Mouse (Mus musculus) layer of hippocampus, adult 18-20 months (tissue): ENCODE data around the gene Lhpp. TPM values are rescaled to one million over a fixed set of nuclear protein-coding genes. Genes with fewer than 3 reads are reported as not detected.

Experiments used
- DNase-seq, 2 experiments: peaks; one replicate each; pipeline ENCODE4 v3.0.0; 2022; ENCODE audit warnings: low spot score in 2 of 2
- total RNA-seq, 2 experiments: library from RNA; stranded (reverse); gene quantifications; 2 replicates each; pipeline ENCODE4 v1.2.3; 2021

Gene Lhpp
- total RNA-seq, 2 experiments from 2014 or later: 20.3 to 26.5 TPM

DNA sequence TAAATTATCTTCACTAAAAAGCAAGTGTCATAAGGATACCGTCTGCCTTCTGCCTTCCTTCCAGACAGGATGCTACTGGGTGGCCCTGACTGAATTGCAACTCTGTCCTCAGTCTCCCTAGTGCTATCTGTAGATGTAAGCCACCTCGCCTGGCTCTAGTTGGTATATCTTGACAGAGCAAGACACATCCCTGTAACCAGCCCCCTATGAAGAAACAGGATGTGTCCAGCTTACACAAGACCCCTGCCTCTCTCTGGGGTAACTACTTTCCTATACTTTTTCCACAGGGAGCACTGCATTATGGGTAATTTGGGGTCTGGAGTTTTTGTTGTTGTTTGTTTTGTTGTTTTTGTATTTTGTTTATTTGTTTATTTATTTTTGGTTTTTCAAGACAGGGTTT, 65.5 kb downstream of the Lhpp start:
- DNase-seq: no peak

DNA sequence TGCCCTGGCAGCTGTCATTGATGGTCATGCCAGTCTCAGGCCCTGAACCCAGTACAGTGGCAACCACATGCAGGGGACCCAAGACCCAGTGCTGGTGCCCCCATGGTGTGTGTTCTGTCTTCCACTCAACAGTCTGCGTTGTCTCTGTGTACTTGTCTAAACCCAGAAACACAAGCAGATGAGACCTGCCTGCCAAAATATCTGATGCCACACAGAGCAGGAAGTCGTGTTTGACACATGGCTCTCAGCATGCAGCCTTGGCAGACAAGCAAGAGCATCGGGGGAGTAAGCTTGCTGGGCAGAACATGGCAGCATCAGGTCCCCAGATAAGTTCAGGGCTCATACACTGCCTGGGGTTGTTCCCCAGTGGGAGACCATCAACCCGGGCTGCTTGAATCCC, 68.7 kb downstream of the Lhpp start:
- DNase-seq: peak; percentile 46 to 82

DNA sequence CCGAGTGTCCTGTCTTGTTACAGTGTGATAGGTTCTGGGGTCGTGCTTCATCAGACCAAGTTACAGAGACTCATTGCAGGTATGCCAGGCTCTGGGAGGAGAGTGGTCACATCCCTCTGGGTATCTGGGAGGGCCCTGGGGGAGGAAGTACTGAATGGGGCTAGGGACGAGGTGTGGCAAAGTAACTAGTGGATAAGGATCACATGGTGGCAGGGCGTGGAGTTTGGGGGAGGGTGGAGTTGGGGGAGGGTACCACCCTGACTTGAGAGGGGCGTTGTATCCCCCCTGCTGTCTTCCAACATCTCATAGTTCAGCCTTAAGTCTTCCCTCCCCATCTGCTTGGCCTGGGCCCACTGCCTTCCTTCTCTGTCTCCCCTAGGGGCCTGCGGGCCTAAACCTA, 69.1 kb downstream of the Lhpp start:
- no peak for DNase-seq

DNA sequence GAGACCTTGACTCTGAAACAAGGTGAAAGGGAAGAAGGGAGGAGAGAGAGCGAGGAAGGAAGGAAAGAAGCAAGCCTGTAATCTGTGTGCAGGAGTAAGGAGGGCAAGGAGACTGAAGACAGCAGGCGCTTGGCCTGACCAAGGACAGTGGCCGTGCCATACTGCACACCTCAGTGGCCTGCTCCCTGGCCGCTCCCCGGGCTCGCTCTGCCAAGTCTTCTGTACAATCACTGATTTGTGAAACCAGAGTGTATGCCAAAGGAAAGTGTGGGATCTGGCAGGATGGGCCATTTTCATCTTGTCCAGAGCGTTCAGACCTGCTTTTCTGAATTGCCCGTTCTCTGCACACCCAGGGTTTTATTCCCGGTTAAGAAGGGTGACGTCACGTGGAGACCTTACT, 70.9 kb downstream of the Lhpp start:
- no peak for DNase-seq

DNA sequence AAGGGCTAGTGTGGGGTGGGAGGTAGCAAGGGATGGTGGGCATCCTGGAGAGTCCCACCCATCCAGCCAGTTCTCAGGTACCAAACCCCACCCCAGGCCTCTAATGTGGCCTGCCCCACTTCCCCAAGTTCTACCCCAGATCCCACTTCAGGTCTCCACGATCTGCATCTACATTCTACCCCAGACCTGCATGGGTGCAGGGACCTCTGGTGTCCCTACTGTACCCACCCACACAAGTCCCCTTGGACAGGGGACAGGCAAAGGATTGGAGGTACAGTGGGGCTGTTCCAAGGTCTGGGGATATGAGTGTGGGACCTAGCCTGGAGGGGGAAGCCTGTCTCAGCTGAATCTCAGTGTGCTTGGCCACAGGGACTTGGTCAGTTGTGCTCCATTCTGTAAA, 71.4 kb downstream of the Lhpp start:
- DNase-seq: no peak

DNA sequence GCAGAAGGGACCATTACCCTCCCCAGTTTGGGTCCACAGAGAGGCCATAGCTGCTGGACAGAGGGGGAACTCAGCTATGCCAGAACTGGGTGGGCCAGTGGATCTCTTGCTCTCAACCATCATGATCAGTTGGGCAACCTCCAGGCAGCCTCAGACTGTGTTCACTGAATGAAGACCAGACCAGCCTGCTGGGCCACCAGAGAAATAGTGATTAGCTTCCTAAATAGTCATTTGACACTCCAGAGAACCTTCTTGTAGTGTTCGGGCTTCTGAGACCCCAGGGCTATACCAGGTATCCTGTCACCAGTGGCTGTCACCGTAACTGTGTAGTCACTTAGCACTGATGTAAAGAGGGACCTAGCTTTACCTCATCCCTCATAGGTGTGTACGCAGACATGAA, 71.9 kb downstream of the Lhpp start:
- no peak for DNase-seq

DNA sequence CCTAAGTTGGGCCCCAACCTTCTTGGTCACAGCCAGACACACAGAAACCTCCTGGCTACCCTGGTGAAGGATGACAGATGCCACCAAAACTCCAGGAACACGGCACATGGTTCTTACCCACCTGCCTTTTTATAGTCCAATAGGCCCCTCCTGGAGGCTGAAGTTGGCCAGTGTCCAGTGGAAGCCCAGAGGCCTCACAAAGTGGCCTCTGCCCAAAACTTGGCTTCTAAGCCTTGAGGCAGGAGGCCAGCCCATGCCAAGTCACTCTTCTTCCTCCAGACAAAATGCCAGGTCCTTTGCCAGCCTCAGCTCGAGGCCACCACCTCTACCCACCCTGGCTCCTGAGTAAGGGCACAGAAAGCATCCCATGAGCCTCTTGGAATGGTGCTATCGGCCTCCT, 72.5 kb downstream of the Lhpp start:
- DNase-seq: no peak

DNA sequence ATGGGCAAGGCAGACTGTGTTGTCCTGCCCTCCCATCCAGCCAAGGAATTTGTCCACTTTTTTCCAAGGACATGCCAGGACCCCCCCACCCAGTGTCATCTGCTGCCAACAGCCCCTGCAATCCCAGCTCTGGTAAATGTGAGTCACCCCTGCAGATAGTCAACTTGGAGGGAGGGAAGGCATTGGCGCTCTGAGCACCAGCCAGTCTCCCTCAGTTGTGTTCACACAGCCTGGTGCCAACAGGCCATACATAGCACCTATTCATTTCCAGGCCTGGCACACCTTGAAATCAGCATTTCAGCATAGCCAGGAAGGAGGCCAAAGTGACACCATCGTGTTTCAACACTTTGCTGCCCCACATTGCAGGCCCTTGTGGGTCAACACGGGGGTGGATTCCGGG, 73.5 kb downstream of the Lhpp start:
- DNase-seq: no peak

DNA sequence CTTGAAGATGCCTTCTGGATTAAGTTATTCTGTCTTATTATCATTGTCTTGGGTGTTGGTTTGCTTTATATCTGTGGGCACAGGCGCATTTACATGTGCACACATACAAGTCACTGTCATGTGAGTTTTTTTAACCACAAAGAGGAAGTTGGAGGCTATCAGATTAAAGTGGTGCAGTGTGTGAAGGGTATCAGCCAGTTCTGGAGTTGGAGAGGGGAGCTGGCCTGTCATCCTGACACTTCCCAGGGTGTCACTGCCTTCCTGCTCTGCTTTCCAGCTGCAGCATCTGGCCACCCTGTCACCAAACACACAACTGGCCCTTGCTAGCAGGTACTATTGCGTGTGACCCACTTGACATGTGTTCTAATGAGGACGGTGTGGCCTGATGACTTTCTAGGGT, 76.1 kb downstream of the Lhpp start:
- DNase-seq: no peak

DNA sequence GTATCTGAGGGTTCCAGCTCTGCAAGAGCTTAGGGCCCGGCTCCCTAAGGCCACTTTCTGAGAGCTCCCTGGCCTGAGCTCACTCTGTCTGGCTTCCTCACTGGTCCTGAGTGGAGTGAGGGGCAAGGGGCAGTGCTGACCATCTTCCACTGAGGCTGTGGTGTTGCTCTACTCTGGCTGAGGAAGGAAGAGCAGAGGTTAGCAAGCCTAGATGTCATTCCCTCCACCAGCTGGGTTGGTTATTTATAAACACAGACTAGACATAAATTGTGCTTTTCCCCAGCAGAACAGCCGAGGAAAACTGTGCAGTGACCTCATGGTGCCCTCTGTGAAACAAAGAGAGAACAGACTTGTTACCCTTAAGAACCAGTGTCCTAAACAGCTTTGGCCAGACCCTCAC, 77.5 kb downstream of the Lhpp start:
- DNase-seq: no peak

DNA sequence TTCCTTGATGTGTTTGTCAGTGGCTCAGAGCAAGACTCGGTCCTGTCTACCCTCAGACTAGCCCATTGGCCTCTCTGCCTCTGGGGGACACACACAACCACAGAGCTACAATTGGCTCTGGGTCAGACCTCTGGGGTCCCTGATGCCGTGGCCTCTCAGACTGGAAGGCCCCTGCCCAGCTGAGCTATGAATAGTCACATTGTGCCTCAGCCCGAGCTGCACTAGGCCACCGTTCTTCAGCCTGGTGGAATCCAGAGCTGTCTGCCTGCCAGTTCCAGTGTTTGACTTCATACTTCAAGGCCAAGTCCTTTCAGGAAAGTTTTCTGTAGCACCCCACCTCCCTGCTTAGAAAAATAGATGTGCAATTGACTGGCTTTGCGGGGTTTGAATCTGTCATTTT, 78.3 kb downstream of the Lhpp start:
- DNase-seq: peak in 1 of 2 experiments; percentile 37

DNA sequence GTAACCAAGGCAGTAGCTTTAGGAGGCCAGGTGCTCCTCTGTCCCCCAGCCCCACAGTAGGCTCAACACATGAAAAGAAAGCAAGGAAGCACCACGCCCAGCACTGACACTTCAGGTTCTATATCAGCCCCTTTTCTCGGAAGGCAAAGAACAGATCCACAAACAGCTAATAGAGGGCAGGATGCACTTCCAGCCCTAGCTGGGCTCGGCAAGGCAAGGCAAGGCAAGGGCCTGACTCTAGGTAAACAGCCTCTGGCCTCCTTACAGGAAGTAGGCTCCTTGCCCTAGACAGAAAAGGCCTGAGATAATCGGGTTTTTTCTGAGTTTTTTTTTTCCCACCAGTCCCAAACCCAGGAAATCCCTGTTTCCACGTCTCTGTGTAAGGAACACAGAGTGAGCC, 79.3 kb downstream of the Lhpp start:
- no peak for DNase-seq

DNA sequence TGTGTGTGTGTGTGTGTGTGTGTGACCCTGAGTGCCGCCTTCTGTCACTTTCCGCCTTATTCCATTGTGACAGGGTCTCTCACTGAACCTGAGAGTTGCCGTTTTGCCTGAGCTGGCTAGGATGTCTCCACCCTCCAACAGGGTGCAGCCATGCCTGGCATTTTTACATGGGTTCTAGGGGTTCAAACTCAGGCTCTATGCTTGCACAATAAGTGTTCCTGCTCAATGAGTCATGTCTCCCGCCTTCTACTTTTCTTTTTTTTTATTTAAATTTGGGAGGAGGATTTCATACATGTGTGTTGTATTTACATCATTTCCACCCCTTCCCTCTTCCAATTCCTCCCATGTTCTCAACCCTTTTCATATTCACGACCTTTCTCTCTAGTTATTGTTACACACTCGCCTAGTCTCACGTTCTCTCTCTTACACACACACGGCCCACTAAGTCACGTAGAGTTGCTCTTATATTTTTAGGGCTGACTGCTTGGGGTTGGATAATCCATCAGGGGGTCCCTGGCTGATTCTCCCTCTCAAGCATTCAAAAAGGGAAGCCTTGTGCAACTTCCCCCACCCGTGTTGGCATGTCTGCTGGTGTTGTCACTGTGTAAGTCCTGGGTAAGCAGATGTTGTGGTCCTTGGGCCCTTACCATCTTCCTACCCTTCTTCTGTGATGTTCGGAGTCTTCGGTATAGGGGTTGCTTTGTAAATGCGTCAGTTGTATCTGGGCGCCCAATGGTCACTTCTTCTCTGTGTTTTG, 80.5 kb downstream of the Lhpp start:
- DNase-seq: no peak

DNA sequence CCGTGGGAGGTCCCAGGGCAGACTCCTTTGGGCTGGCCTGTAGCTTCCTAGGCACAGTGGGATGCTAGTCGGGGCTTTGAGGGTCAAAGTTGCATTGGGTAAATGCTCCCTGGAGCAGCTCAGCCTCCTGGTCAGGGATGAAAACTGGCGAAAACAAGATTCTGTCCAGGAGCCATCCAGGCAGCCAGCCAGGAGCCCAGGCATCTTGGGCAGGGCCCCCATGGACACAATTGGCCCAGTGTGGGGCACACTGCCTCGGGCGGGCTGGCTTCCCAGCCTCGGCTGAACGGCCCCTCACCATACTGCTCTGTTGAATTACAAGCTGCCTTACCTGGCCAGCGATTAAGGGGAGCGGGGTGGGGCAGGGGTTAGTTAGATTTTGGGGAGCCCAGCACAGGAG, 82.3 kb downstream of the Lhpp start:
- DNase-seq: peak in 1 of 2 experiments; percentile 62

DNA sequence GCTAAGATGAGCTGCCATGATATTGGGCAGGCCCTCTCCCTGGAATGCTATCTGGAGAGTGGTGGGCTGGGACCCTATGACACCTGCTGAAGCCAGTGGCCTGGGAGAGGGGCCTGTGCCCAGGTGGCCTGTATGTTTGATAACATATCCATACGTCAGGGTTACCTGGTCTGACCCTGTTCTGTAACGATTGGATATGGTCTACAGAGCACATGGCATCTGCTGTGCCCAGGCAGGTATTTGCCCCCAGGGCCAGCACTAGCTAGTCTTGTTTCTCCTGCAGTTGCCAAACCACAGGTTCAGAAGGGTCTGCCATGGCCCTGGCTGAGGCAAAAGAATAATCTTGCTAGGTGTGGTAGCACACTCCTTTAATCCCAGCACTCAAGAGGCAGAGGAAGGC, 83.1 kb downstream of the Lhpp start:
- no peak for DNase-seq

DNA sequence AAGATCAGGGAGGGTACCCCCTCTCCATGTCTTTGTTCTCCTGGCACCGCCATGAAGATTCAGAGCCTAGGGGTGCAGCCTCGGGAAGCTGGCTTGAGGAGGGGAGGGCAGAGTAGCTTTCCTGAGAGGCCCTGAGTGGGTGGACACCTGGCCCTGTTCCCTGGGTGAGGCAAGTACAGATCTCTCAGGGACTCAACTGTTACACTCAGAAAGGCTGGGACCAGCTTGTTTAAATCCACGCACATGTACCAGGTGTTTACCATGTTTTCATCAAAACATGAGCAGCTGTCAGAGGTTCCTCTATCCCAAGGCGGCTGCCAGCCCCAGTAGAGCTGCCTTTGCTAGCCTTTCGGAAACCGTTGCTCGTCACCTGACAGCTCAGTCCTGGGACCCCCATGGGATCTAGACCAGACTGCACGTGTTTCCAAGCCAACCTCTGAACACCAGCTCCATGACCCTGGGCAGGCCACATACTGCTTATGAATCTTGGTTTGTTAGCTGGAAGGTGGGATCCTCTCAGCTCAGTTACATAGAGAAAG, 86.9 kb downstream of the Lhpp start:
- DNase-seq: no peak

DNA sequence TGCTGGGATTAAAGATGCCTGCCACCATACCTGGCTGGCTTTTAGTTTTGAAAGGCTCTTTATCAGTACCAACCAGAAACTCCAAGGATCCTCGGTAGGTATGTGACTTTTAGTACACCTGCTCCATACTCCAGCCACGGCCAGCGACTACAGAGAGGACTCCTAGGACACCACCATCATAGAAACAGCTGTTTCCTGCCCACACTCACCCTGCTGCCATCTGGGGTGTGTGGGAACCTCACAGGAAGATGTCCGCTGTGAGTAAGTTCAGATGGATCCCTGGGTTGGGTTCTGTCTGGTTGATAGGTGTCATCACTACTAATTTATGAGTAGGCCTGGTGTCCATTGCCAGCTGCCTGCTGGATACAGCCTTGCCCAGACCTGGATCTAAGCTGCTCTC, 88.3 kb downstream of the Lhpp start:
- DNase-seq: no peak

DNA sequence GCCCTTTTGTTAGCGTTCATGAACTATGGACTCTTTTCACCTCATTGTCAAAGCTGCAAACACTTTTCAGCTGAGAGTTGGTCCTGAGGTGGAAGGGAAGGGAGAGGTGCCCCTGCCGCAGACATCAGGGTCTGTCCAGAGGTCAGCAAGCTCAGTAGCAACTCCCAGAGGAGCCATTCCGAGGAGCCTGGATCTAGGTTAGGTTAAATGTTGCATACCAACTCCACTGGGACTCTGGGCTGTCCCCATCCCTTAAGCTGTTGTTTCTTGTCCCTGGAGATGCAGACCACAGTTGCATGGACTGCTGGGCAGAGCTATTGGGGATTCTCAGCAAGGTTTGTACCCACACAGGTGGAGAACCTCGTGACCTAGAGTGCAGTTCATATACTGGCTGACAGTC, 88.7 kb downstream of the Lhpp start:
- DNase-seq: no peak

DNA sequence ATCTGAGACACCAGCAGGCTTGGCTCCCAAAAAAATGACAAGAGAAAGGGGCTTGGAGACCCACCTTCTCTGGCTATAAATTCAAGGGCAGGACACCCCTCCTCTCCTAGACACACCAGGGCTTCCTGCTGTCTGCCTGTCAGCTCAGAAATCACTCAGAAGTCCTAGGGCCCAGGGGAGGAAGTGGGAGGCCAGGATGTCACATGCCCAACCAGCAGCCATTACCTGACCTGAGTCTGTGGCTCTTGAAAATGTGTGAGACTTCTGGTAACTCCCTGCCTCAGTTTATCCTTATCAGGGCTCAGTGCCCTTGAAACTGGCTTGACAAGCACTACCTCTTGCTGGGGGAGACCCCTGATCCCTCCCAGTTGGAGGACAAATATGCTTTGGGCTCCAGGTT, 89.2 kb downstream of the Lhpp start:
- no peak for DNase-seq

DNA sequence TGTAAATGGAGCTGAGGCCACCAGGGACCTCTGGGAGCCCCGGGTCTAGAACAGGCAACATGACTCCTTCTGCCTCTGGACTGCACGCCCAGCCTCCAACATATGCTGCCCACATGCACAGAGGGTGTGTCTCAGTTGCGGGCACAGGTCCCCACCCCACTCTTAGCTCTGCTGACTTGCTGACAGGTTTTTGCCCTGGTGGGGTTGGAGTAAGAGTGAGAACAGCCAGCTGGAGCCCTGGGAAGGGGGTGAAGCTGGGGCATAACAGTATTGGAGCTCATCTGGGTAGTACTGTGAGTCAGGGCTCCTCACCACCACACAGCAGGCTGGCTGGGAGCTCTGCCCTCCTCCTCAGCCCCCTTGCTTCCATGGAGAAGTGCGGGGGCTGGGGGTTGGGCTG, 89.7 kb downstream of the Lhpp start:
- DNase-seq: no peak

DNA sequence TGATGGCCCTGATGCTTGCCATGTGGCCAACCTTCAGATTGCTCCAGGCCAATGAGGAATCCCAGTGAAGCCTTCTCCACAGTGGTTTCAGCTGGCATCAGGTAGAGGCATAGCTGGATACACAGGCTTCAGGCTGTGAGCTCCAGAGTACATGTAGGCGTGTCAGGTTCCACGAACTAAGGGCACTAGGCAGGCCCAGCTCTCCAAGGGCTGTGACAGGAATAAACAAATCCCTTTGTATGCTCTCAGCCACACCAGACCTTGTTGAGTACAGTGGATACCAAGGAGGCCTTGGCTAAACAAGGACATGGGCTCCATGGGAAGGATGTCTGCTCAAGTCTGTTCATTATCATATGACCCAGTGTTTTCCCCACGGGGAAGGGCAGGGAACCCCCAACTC, 91.0 kb downstream of the Lhpp start:
- DNase-seq: no peak

DNA sequence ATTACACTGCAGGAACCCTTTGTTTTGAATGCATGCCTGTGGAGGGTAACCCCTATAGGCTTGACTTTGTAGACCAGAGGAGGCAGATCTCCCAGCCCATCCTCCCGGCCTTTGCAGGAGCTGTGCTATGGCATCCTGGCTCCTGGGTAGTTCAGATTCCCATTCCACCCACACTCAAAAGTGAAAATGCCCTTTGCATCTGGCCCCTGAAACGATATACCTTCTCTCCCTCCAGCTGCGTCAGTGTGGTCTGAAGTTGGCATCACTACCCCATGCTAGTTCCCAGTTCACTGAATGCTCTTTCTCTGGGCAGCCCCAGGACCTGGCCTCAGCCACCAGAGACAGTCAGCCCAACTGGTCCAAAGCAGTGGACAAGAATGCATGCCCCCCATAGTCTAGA, 91.6 kb downstream of the Lhpp start:
- no peak for DNase-seq

DNA sequence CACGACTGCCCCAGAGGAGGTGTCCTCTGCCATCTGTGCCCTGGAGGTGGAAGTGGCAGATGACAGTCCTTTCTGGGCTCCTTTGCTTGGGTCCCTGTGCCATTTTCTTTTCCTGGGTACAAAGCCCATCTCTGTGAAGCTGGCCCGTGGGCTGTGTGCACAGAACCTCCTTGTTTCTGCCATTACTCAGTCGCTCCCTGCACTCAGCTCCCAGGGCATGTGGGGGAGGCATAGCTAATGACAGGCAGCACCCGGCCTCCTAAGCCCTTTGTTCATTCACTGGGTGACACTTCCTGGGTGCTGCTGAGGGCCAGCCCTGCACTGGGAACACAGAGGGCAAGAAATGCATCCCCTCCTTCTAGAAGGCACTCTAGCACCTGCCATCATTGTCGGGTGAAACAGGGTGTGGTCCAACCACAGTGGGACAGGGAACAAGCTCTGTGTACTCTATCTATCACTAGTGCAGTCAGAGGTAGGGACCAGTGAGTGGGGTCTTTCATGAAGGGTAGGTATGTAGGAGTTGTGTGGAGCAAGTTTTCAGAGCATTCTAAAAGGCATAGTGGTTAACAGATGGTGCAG, 92.1 kb downstream of the Lhpp start:
- DNase-seq: peak in 1 of 2 experiments; percentile 58
